Mouse (Mus musculus): Measurements from ENCODE around the gene Fbrsl1.
A peak's percentile ranks its signal among the peaks of the same experiment; 100 is the strongest.

Fbrsl1 gene

DNA sequence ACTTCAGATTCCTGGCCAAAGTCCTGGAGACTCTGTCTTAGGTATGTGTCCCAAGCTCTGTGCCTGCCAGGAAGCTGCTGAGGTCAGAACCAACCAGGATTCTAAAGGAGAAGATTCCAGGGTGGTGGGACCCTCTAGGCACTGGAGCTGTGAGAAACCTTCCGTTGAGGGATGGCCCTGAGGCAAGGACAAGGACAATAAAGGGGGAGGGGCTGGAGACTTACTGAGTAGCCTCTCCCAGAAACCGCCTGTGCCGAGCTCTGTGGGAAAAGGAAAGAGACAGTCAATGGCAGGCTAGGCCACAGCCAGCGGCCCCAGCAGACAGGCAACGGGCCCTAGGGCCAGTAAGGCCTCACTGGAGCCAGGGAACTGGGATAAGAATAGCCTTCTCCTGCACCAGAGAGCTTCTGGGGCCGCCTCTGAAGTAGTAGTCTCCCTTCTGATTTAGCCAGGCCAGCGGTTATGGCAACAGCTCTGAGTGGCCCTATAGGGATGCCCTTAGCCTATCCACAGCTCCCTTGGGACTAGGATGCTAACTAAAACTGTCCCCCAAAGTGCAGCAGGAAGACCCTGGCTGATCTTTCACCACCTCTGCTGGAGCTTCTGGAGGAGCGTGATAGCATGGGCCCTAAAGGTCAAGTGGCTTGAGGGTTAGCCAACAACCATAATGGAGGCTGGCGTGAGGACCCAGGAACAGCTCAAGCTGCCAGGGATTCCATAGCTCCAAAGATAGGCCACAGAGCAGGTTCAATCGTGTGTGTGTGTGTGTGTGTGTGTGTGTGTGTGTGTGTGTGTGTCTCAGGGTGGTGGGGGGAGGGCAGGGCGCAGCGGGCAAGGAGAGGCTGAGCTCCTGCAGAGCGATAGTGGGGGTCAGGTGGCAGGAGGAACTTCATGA, 32.2 kb downstream of the Fbrsl1 start:
- DNase-seq (ENCODE audit: low read depth in 1 of 2, low spot score in 2 of 2) = no peak

DNA sequence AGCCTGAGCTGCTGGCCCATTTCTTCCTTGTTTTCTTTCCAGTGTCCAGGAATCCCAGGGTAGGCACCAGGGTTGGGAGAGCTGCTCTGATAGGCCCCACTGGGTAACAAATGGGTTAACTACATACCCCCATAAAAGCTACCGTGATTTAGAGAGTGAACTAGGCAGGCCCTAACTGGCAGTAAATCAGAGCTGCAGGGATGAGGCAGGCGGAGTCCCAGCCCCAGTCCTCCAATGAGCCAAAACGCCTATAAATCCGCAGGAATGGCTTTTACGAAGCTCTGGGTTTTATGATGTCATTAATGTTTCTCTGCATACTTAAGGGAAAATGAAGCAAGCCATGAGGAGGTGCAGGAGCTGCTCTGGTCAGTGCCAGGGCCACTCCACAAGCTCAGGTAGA, 33.3 kb downstream of the Fbrsl1 start:
- DNase-seq (ENCODE audit: low read depth in 1 of 2, low spot score in 2 of 2) = no peak

DNA sequence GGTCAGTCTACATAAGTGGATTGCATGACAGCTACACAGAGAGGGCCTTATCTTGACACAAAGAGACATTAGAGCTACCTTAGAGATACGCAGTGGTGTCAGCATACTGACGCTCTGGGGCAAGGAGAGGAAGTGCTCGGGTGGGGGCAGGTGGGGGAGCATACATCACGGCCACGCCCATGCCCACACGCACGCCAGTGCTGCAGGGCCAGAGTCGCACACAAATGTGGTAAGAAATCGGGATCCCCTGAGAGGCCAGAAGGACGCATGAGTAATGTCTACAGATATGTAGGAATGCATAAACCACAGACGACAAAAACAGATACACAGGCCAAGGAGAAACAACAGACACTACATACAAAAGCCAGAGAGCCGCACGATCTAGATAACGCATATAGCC, 35.3 kb downstream of the Fbrsl1 start:
- no peak for DNase-seq (ENCODE audit: low read depth in 1 of 2, low spot score in 2 of 2)

DNA sequence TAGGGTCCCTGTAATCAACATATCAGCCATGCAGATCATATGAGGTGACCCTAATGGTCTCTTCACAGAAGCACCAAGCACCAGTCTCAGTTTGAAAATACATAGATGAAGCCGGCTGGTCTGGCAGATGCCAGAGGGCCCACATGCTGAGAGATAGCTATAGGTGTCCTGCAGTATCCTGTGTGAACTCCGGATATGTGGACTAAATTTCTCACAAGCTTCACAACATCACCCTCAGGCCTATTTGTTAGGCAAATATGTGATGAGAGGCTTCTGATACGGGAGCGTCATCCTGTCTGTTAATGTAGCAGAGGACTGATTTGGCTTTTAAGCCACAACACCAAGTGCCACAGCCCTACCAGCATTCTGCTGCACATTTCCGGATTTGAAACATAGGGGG, 37.9 kb downstream of the Fbrsl1 start:
- no peak for DNase-seq (ENCODE audit: low read depth in 1 of 2, low spot score in 2 of 2)

DNA sequence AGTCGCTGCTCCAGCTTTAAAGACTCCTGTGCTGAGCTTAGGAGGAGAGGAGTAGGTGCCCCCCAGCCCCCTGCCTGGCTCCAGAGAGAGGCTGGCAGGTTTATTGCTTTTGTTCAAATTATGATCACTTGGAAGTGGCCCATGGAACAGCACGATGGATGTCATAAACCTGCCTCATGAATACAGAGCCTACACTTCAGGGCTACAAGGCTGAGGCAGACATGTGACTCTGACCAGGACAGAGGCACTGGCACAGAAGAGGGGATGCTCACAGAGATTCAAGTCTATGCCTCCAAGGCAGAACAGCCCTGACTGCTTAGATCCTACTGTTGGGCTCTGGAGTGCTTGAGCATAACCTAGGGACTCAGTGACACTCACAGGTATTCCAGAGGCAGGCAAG, 39.3 kb downstream of the Fbrsl1 start:
- DNase-seq (ENCODE audit: low read depth in 1 of 2, low spot score in 2 of 2) = no peak

DNA sequence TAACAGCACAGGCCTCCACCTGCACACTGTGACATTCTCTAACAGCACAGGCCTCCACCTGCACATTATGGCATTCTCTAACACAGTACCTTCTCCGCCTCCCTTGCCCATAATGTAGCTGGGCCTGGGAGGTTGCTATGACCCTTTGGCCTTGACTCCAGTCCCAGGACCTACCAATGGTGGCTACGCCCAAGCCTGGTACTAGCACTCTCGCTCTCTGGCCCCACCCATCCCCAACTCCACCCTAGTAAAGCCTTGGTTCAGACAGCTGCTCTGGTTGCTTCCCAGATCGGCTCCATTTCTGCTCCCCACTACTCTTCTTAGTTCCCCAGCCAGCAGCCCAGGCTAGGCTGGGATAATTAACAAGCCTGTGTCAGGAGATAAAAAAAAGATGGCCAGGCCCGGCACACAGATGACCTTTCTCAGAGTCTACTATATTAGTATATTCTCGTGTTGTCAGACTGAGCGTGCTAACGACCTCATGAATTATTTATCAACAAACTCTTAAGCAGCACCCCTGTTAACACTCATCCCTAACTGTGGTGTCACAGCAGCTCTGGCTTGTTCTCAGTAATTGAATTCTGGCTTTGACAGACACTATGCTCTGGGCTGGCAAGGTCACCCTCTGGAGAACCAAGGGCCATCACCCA, 42.1 kb downstream of the Fbrsl1 start:
- no peak for DNase-seq (ENCODE audit: low read depth in 1 of 2, low spot score in 2 of 2)

DNA sequence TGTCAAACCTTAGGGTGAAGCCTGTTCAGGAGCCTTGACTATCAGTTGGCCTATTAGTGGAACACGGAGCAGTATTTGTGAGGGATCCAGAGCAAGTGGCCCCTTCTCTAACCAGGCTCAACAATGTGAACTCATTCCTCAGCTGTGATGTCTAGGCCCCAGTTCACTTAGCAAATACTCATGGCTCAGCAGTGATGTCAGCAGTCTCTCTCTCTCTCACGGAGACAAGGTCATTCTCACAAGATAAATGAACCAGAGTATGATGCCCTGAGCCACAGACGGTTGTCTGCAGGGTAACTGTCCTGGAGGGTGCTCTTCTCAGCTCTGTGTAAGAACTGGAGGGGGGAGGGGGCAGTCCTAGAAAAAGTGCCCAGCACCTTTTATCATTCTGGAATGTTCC, 44.4 kb downstream of the Fbrsl1 start:
- no peak for DNase-seq (ENCODE audit: low read depth in 1 of 2, low spot score in 2 of 2)

DNA sequence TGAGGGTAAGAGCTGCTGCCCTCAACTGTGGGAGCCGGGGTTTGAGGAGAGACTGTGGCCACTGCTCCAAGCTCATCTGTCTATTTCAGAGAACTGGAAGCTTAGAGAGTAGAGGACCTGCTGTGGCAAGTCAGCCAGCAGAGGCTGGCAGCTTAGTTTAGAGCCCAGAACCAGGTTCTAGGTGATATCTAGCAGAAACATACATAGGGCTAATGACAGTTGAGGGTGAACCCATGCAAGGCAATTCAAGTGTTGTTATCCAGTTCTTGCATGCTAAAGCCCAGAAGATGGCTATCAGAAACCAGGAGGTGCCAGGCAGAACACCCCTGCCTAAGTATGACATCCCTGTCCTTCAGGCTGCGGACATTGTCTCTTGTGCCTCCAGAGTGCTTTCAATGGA, 45.7 kb downstream of the Fbrsl1 start:
- no peak for DNase-seq (ENCODE audit: low read depth in 1 of 2, low spot score in 2 of 2)

DNA sequence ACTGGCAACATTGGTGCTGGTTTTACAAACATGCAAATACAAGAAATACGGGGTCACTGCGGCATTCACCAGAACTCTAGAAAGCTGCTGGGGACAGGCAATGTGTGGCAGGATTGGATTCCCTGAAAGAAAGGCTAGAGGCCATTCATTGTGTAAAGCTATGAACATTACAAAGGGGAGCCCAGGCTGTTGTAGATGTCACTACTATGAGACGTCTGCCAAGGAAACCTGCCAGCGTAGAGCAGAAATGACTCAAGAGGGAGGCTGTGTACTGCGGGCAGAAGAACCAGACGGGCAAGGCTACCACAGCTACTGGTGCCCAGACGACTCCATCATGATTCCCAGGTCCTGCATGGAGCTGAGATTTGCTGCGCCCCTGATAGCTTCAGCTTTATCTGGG, 47.2 kb downstream of the Fbrsl1 start:
- DNase-seq (ENCODE audit: low read depth in 1 of 2, low spot score in 2 of 2) = no peak

DNA sequence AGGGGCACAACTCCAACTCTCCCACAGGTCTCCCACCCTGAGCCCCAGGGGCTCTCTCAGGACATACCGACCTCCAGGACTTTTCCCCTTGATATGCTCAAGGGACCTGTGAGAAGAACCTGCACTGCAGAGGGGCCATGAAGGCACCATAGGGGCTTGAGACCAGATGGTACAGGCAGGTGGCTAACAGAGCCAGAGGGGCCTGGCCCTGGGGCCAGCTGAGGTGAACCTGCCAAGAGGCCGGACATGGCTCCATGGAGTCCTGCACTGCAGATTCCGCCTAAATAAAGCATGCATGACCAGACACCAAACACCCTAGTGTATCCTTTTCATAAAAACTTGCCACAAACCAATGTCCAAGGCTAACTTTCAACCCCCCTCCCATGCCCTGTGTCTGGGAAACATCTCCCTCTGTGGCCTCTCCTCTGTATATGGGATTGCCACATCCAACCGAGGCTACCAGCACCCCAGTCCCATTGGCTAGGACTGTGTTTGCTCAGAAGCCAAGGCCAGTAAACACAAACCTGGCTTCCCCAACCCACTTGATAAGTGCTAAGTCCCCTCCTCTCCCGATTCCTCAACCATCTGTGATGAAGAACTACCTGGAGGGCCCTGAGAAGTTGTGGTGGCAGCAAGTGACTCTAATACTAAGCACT, 53.2 kb downstream of the Fbrsl1 start:
- DNase-seq (ENCODE audit: low read depth in 1 of 2, low spot score in 2 of 2) = no peak

DNA sequence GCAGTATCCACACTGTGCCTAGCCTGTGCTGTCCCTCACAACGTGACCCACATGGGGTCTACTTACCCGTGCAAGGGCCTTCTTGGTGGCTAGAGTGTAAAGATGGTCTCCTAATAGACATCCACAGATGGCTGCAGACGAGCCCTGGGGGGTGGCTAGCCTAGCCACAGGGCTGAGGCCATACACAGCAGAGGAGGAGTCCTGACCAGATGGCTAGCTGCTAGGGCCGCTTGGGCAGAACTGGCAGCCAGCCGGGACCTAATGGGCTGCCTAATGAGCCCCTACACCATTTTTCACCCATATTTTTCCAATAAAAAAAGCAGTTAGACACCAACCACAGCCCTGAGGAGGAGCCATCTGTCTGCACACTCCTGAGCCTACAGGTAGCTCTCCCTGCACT, 55.6 kb downstream of the Fbrsl1 start:
- DNase-seq (ENCODE audit: low read depth in 1 of 2, low spot score in 2 of 2) = no peak

DNA sequence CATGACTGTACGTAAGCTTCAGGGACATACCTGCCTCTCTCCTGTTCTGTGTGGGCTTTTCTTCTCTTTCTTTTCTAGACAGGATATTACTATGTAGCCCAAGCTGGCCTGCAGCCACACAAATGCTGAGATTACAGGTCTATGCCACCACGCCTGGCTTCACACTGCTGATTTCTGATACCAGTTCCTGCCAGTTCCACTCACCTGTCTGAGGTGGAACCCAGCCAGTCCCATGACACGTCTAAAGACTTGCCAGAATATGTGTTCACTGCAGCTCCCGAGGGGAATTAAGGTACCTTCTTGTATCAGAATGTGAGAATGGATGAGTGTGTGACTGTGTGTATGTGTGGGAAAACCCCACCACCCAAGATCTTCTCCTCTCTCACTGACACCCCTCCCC, 57.7 kb downstream of the Fbrsl1 start:
- no peak for DNase-seq (ENCODE audit: low read depth in 1 of 2, low spot score in 2 of 2)

DNA sequence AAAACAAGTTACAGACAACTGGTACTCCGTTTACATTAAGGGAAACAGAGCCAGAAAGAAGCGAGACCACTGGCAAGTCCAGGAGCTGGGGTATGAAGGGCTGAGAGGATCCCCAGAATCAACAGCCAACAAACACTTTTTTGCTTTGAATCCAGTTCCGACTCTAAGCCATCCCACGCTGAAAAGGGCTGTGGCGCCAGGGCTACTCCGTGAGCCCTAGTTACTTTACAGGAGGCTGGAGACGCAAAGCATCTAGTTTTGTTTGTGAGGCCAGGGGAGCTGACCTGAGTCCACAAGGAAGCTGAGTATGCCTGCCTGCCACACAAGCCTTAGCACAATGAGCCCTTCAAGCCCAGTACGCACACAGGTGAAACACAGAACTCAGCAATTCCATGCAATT, 61.0 kb downstream of the Fbrsl1 start:
- DNase-seq (ENCODE audit: low read depth in 1 of 2, low spot score in 2 of 2) = no peak

DNA sequence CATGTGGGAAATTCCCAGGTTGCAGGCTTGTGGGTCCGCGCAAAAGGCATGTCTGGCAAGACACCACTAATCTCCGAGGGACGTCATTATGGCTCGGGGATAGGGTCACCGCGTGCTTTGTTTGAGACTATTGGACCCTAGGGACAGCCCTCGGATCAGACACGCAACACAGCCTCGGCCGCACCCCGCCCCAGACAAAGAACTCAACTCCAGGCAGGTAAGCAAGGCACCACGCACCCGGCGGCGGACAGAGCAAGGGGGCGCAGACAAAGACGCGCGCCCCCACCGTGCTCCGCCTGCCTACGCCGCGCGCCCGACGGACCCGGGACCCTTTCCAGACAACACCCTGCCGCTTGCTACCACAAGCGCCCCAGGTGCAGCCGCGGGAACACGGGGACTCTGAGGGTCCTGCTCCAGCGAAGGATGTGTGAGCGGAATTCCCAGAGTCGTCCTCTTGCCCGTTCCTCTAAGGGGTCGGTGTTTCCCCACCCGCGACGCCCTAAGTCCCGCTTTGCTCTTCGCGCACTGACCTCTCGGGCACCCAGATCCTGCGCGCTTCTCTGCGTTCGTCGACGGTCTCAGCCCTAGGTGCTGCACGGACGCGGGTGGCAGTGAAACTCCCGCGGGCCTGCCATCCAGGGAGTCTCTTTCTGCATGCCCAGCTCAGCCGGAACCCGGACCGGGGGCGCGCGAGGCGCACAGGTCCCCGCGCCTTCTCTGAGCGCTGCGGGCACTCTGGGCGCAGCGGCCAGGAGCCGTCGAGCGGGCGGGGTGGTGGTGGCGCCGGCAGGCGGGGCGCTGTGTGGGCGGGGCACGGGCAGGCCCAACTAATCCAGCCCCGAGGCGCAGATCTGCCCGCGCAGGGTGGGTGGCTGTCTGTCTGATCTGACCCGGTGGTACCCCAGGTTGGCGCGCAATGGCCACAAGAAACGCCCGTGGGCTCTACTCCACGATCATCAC, 61.7 kb downstream of the Fbrsl1 start:
- DNase-seq (ENCODE audit: low read depth in 1 of 2, low spot score in 2 of 2) = peak in 1 of 2 experiments; percentile 13

DNA sequence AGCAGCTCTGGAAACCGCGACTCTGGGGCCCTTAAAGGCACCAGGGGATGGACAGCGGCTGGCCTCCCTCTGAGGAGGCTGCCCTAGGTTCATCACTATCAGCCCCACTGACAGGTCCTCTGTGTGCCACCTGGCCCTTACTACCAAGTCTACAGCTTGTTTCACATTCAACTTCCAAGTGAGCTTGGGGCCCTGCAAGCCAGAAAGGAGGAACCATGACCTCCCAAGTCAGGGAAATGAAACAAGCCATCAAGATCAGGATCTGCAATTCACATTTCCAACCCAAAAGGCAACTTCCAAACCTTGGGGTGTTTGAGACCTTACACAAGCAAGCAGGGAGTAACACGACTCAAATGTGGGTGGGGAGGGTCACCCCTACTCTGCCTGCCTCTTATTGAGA, 63.0 kb downstream of the Fbrsl1 start:
- no peak for DNase-seq (ENCODE audit: low read depth in 1 of 2, low spot score in 2 of 2)

DNA sequence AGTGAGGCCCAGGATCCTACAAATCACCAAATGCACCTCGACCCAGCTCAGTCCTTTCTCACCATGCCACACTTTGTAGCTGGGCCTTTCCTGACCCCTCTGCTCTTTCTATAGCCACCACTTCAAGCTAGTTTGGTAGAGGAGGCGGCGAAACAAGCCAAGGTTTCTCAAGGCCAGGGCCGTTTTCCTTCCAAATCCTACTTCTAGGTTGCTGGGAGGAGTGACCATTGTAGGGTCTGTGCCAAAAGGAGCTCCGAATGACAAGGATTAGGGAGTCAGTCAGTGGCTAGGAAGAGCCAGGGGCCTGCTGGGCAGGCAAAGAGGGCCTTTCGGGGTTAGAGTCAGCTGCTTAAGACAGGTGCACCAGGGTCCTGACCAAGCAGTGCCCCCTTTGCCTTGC, 63.8 kb downstream of the Fbrsl1 start:
- DNase-seq (ENCODE audit: low read depth in 1 of 2, low spot score in 2 of 2) = no peak

DNA sequence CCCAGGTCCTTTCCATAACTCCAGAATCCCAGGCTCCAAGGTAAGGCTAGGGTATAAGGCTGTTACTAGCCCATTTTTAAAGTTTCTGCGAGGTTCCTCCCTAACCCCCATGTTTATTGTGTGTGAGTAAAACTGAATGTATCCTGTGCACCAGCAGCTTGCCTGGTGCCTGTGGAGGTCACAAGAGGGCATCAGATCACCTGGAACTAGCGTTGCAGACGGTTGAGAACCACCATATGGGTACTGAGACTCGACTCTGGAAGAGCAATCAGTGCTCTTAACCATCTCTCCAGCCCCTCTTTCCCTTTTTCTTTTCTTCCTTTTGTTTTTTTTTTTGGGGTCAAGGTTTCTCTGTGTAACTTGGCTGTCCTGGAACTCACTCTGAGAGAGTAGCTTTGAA, 68.5 kb downstream of the Fbrsl1 start:
- DNase-seq (ENCODE audit: low read depth in 1 of 2, low spot score in 2 of 2) = no peak

DNA sequence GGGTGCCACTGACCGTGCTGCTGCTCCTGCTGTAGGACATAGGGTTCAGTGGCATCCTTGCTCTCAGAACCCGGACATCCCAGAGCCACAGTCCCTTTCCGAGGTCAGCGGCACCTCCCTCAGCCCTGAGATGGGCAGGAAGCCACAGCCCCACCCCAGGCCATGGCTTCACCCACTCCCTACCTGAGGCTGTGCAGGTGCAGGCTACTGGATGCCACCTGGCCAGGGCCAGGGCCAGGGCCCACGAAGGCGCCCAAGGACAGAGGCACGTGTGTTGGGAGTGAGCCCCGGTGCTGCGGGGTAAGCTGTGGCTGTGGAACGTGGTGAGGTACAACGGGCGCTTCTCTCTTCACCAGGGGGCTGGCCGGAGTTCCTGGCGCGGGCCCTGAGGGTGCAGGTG, 69.2 kb downstream of the Fbrsl1 start:
- no peak for DNase-seq (ENCODE audit: low read depth in 1 of 2, low spot score in 2 of 2)

DNA sequence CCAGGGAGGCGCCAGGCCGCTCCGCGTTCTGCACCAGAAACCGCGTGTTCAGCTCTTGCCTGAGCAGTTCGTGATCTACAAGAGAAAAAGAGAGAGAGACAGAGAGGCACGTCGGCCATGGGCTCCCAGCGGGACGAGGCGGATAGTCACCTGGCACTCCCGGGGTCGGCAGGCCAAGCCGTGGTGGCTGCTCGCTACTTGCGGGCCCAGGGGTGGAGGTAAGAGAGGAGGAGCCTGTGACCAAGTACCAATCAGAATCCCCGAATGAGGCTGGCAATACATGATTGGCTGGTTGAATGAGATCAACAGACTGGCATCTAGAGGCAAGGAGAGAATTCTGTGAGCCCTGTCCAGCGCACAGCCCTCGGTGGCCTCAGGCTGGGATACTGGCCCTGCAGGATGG, 70.1 kb downstream of the Fbrsl1 start:
- DNase-seq (ENCODE audit: low read depth in 1 of 2, low spot score in 2 of 2) = no peak

DNA sequence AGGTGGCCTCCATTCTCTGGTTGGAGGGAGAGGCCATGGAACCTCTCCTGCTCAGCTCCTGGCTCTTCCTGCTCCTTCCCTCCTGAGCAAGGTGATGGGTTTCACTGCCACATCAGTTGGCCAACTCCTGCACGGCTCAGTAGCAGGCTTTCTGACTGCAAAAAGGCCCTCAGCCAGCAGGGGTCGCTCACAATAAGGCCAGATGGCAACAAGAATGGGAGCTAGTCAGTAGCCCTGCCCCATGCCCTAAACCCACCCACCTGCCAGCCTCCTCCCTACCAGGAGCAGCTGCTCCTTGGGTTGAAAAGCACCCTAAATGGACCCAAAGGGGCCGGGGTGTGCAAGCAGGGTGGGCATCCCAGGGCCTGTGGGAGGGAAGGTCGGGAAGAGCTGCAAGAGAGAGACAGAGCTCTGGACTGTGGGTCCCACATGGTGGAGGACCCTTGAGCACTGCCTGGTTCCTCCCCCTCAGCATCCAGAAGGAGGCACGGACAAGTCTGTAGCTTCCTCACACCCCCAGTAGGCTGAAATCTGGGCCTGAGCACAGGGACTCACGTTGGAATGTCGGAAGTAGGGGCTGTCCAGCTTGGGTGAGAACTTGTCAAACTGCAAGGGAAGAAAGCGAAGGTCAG, 71.4 kb downstream of the Fbrsl1 start:
- peak in 1 of 2 experiments; percentile 44 for DNase-seq (ENCODE audit: low read depth in 1 of 2, low spot score in 2 of 2)
